Mouse (Mus musculus) liver, postnatal 0 days (tissue): ENCODE measurements around the gene Stx18. TPM values are rescaled to one million over a fixed set of nuclear protein-coding genes. Genes with fewer than 3 reads are reported as not detected.
A peak's percentile ranks its signal among the peaks of the same experiment; 100 is the strongest.

Experiments
- ATAC-seq: fragments of 200-750 bp; cut with Nextera tagmentation; 2 replicates; pipeline ENCODE4 v1.8.0; 2017; ENCODE audit warnings: mild to moderate bottlenecking, moderate library complexity
- DNase-seq: peaks from one replicate; pipeline ENCODE4 v3.0.0-alpha.2; 2016
- H3K27ac ChIP-seq: fragments of 300-500 bp; sonication (generic); 2 replicates; pipeline ENCODE4 v1.5.1; 2014; ENCODE audit warnings: antibody characterized with exemption, moderate library complexity, mild to moderate bottlenecking, low read depth
- H3K27me3 ChIP-seq: fragments of 300-500 bp; sonication (generic); 2 replicates; pipeline ENCODE4 v1.6.1; 2014; ENCODE audit warnings: low read length, control low read depth, mixed read lengths; ENCODE audit not compliant: insufficient read depth
- H3K36me3 ChIP-seq: fragments of 300-500 bp; sonication (generic); replicated peaks from 2 replicates; pipeline ENCODE4 v1.6.1; 2014; ENCODE audit warnings: mild to moderate bottlenecking, control low read depth, low read length, moderate library complexity, mixed read lengths; ENCODE audit not compliant: insufficient read depth
- H3K4me1 ChIP-seq: fragments of 300-500 bp; sonication (generic); 2 replicates; pipeline ENCODE4 v1.6.1; 2014; ENCODE audit warnings: antibody characterized with exemption, mild to moderate bottlenecking, control low read depth; ENCODE audit not compliant: insufficient read depth
- H3K4me2 ChIP-seq: fragments of 300-500 bp; sonication (generic); 2 replicates; pipeline ENCODE4 v1.6.1; 2014; ENCODE audit warnings: low read depth, mild to moderate bottlenecking, low read length, moderate library complexity, mixed read lengths
- H3K4me3 ChIP-seq: fragments of 300-500 bp; sonication (generic); 2 replicates; pipeline ENCODE4 v1.5.1; 2014; ENCODE audit warnings: low read depth, low read length
- H3K9ac ChIP-seq: fragments of 300-500 bp; sonication (generic); replicated peaks from 2 replicates; pipeline ENCODE4 v1.6.1; 2014; ENCODE audit warnings: mild to moderate bottlenecking, moderate library complexity
- H3K9me3 ChIP-seq: fragments of 300-500 bp; sonication (generic); 2 replicates; pipeline ENCODE4 v1.6.1; 2016; ENCODE audit warnings: mild to moderate bottlenecking, control low read depth, low read length, mixed read lengths
- CTCF ChIP-seq: sonication (generic); IDR thresholded peaks from 2 replicates; pipeline ENCODE4 v1.5.1; 2016; ENCODE audit warnings: antibody characterized with exemption, low read depth
- EP300 ChIP-seq: IDR thresholded peaks from 2 replicates; pipeline ENCODE4 v1.6.1; 2016; ENCODE audit warnings: antibody characterized with exemption, low read depth, mild to moderate bottlenecking
- WGBS: fragments of 180-500 bp; shearing (Covaris S2); extraction: QIAGEN DNeasy Blood & Tissue Kit; methylation state at CpG from one replicate; pipeline ENCODE4 v1.1.7; 2014; ENCODE audit not compliant: insufficient replicate concordance; 5-methylcytosine and 5-hydroxymethylcytosine counted together
- polyA plus RNA-seq: library from polyadenylated mRNA; unstranded; fragments of >200 nt; fragmentation: Nextera tagmentation; extraction: Ambion mirVana; gene quantifications from 2 replicates; pipeline ENCODE4 v1.2.1, GENCODE M21; 2015

The Stx18 gene
- polyA plus RNA-seq, 1 experiment from 2014 or later, result 15.2 TPM

DNA sequence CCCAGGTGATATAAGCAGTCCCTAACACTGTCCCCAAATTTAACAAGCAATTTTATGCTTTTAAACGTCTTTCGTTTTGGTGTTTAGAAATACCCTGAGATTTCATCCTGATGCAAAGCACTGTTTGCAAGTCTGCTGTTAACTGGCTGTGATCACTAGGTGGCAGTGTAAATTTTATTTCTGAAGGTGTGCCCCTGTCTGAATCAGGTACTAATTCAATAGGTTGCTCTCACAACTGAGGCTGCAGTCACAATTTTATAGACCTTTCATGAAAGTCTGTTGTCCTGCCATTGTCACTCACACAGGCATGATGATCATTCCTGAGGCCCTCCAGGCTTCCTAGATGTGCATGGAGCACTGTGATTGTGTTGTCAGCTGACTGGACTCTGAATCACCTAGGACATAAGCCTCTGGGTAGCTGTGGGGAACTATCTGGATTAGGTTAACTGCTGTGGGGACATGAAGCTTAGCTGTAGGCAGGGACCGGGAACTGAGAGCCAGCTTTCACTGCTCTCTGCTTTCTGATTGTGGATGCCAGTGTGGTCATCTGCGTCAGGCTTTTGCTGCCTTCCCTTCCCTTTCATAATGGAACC lies 59.1 kb downstream of the Stx18 start:
- TF ChIP-seq CTCF, result peak; percentile 27
- no peak for TF ChIP-seq EP300
- Histone ChIP-seq H3K36me3 (no peaks in the 10 kb centered on the region), H3K27ac (no peak overlapping the region), H3K4me1 (no peaks in the 10 kb centered on the region), H3K27me3 (no peaks in the 10 kb centered on the region), H3K9me3 (no peaks in the 10 kb centered on the region), H3K9ac (no peak overlapping the region), H3K4me3 (no peak overlapping the region), H3K4me2 (no peak overlapping the region)
- ATAC-seq (no peak), DNase-seq (no peak)
- WGBS, result 77% methylated on average over 4 of the region's 4 CpGs

DNA sequence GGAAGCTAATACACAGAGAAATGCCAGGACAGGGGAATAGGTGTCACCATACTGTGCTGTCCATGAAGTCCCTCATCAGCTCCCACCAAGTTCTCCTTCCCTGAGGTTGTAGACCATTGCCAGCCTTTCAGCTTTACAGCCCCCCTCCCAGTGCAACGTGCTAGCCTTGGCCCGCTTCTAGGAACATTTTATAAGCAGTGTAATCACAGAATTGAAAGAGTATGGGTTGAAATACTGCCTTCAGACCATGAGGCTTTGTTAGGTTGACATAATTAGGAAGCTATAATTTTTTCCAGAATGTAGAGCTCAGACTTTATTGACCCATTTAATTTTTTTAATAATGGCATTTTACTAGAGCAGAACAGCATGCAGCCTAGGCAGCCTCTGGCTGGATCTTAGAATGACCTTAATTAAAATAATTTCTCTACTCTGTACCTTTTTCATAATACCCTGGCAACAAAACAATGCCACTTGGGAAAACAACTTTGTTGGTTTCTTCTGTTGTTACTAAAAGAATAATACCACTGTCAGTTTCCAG lies 60.7 kb downstream of the Stx18 start:
- no peak overlapping the region for H3K4me2 ChIP-seq
- H3K27ac ChIP-seq, result no peak overlapping the region
- no peaks in the 10 kb centered on the region for H3K27me3 ChIP-seq
- TF ChIP-seq EP300 (no peak), CTCF (no peak)
- no peak for DNase-seq
- no peaks in the 10 kb centered on the region for H3K4me1 ChIP-seq
- no peak overlapping the region for H3K9ac ChIP-seq
- no peaks in the 10 kb centered on the region for H3K36me3 ChIP-seq
- no peak overlapping the region for H3K4me3 ChIP-seq
- 84% methylated on average over 2 of the region's 2 CpGs for WGBS
- no peak for ATAC-seq
- H3K9me3 ChIP-seq, result no peaks in the 10 kb centered on the region

GRCm38 (mm10) chr5:38102945-38103344 lies 64.4 kb downstream of the Stx18 start:
- Histone ChIP-seq H3K4me2 (no peak overlapping the region), H3K36me3 (peaks cover 8% of the 10 kb centered on the region), H3K4me1 (no peaks in the 10 kb centered on the region), H3K9ac (no peak overlapping the region), H3K9me3 (no peaks in the 10 kb centered on the region), H3K4me3 (no peak overlapping the region), H3K27me3 (no peaks in the 10 kb centered on the region), H3K27ac (no peak overlapping the region)
- TF ChIP-seq CTCF (no peak), EP300 (no peak)
- ATAC-seq (no peak), DNase-seq (no peak)
- WGBS, result 83% methylated on average over 2 of the region's 2 CpGs

GRCm38 (mm10) chr5:38106080-38106697 lies 67.6 kb downstream of the Stx18 start:
- no peaks in the 10 kb centered on the region for H3K9me3 ChIP-seq
- H3K4me1 ChIP-seq, result no peaks in the 10 kb centered on the region
- no peak overlapping the region for H3K4me2 ChIP-seq
- 89% methylated on average over 14 of the region's 14 CpGs for WGBS
- H3K4me3 ChIP-seq, result no peak overlapping the region
- no peak overlapping the region for H3K9ac ChIP-seq
- no peak overlapping the region for H3K27ac ChIP-seq
- TF ChIP-seq EP300 (no peak), CTCF (no peak)
- ATAC-seq (no peak), DNase-seq (no peak)
- peaks cover 12% of the 10 kb centered on the region for H3K36me3 ChIP-seq
- H3K27me3 ChIP-seq, result no peaks in the 10 kb centered on the region

DNA sequence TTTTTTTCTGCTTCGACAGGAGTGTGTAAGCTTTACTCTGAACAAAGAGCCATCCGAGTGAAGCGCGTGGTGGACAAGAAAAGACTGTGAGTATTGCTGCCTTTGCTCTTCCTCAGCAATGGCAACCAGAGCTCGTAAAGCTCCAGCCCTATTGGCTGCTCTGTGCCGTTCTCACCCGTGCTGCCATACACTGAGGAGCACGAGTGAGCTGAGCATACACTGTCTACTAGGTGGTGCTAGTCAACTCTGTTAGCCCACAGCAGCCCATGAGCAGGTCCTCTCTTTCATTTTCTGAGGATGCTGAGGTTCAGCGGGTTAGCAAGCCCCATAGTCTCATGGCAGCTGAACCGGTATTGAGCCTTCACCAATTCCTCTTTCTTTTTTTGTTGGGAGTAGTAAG lies 68.3 kb downstream of the Stx18 start:
- no peak overlapping the region for H3K9ac ChIP-seq
- DNase-seq (no peak), ATAC-seq (no peak)
- no peaks in the 10 kb centered on the region for H3K4me1 ChIP-seq
- H3K4me2 ChIP-seq, result no peak overlapping the region
- TF ChIP-seq EP300 (no peak), CTCF (no peak)
- no peak overlapping the region for H3K4me3 ChIP-seq
- WGBS, result 85% methylated on average over 10 of the region's 10 CpGs
- H3K36me3 ChIP-seq, result peaks cover 12% of the 10 kb centered on the region
- H3K9me3 ChIP-seq, result no peaks in the 10 kb centered on the region
- no peak overlapping the region for H3K27ac ChIP-seq
- no peaks in the 10 kb centered on the region for H3K27me3 ChIP-seq

DNA sequence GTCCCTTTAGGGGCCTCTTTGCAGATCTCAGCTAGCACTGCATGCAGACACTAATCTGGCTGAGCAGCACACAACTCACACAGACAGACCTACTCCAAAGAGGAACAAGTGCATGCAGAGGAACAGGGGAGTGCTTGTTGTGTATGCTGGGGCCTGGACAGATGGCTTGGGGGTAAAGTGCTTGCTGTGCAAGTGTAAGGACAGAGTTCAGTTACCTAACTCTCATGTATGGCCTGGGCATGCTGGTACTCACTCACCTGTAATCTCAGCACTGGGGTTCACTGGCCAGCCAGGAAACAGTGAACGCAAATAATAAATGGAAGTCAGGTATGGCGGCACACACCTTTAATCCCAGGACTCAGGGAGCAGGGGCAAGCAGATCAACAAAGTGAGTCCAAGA lies 76.0 kb downstream of the Stx18 start:
- Histone ChIP-seq H3K4me1 (no peaks in the 10 kb centered on the region), H3K9me3 (no peaks in the 10 kb centered on the region), H3K9ac (no peak overlapping the region), H3K36me3 (peaks cover 14% of the 10 kb centered on the region), H3K4me3 (no peak overlapping the region), H3K27me3 (no peaks in the 10 kb centered on the region), H3K27ac (no peak overlapping the region), H3K4me2 (no peak overlapping the region)
- WGBS, result 82% methylated on average over 2 of the region's 2 CpGs
- 0 out of 2 replicates have a peak, but pooled peaks have one; percentile 27 for ATAC-seq
- no peak for TF ChIP-seq EP300
- no peak for TF ChIP-seq CTCF
- no peak for DNase-seq

GRCm38 (mm10) chr5:38117056-38117455 lies 78.5 kb downstream of the Stx18 start:
- TF ChIP-seq CTCF (no peak), EP300 (no peak)
- Histone ChIP-seq H3K9ac (no peak overlapping the region), H3K4me3 (no peak overlapping the region), H3K27ac (no peak overlapping the region), H3K4me1 (no peaks in the 10 kb centered on the region), H3K4me2 (no peak overlapping the region), H3K27me3 (no peaks in the 10 kb centered on the region), H3K36me3 (peaks cover 10% of the 10 kb centered on the region), H3K9me3 (no peaks in the 10 kb centered on the region)
- DNase-seq, result no peak
- ATAC-seq, result peak; percentile 29; the same call in 1 of the 2 replicates
- 65% methylated on average over 1 of the region's 1 CpGs for WGBS
